Mouse (Mus musculus) mature B cell (primary cell): ENCODE results near the gene Stxbp4.

Experiments
- in situ Hi-C: fragments of 300-500 bp; cut with MboI; formaldehyde crosslinking; loops from 2 replicates; pipeline ENCODE4 v1.14.3; 2019

The Stxbp4 gene

GRCm38 (mm10) chr11:90570646-90571259, 67.1 kb downstream of the Stxbp4 start:
- in situ Hi-C loops, result no loop called here

- in situ Hi-C loops, result no loop called here
These were observed 79.4 kb downstream of the Stxbp4 start for GRCm38 (mm10) chr11:90558359-90559047.

GRCm38 (mm10) chr11:90556517-90556916, 81.4 kb downstream of the Stxbp4 start:
- in situ Hi-C loops, result no loop called here

GRCm38 (mm10) chr11:90553963-90554362, 83.9 kb downstream of the Stxbp4 start:
- in situ Hi-C loops, result no loop called here

GRCm38 (mm10) chr11:90552303-90553201, 85.3 kb downstream of the Stxbp4 start:
- in situ Hi-C loops, result no loop called here

- in situ Hi-C loops, result no loop called here
These were observed 89.3 kb downstream of the Stxbp4 start for GRCm38 (mm10) chr11:90548560-90548959.

- in situ Hi-C loops, result no loop called here
These were observed 99.1 kb downstream of the Stxbp4 start for GRCm38 (mm10) chr11:90538636-90539263.

- in situ Hi-C loops, result no loop called here
These were observed 112.6 kb downstream of the Stxbp4 start for GRCm38 (mm10) chr11:90525311-90525710.

- in situ Hi-C loops, result no loop called here
These were observed 116.8 kb downstream of the Stxbp4 start for GRCm38 (mm10) chr11:90521040-90521439.

- in situ Hi-C loops, result no loop called here
These were observed 120.1 kb downstream of the Stxbp4 start for GRCm38 (mm10) chr11:90517750-90518149.

- in situ Hi-C loops, result no loop called here
These were observed 125.2 kb downstream of the Stxbp4 start for GRCm38 (mm10) chr11:90512538-90513219.

- in situ Hi-C loops, result no loop called here
These were observed 136.0 kb downstream of the Stxbp4 start for GRCm38 (mm10) chr11:90501846-90502245.

- in situ Hi-C loops, result no loop called here
These were observed 138.0 kb downstream of the Stxbp4 start for GRCm38 (mm10) chr11:90499918-90500317.

- in situ Hi-C loops, result no loop called here
These were observed 139.4 kb downstream of the Stxbp4 start for GRCm38 (mm10) chr11:90498461-90498860.

GRCm38 (mm10) chr11:90494981-90495380, 142.9 kb downstream of the Stxbp4 start:
- in situ Hi-C loops, result no loop called here

- in situ Hi-C loops, result no loop called here
These were observed 145.4 kb downstream of the Stxbp4 start for GRCm38 (mm10) chr11:90492511-90492910.

GRCm38 (mm10) chr11:90489166-90489565, 148.7 kb downstream of the Stxbp4 start:
- in situ Hi-C loops, result no loop called here

GRCm38 (mm10) chr11:90487686-90488085, 150.2 kb downstream of the Stxbp4 start:
- in situ Hi-C loops, result no loop called here

- in situ Hi-C loops, result no loop called here
These were observed 152.9 kb downstream of the Stxbp4 start for GRCm38 (mm10) chr11:90484750-90485637.

- in situ Hi-C loops, result no loop called here
These were observed 154.1 kb downstream of the Stxbp4 start for GRCm38 (mm10) chr11:90483766-90484165.
